Mouse (Mus musculus) G1E (cell line): ENCODE data around the gene Hoxb6. TPM values are rescaled to one million over a fixed set of nuclear protein-coding genes. Genes with fewer than 3 reads are reported as not detected.

Experiments used
- ATAC-seq: 2 replicates; pipeline ENCODE4 v1.8.0; 2016; ENCODE audit warnings: mild to moderate bottlenecking; ENCODE audit not compliant: insufficient number of reproducible peaks, poor library complexity, low FRiP score, severe bottlenecking; ENCODE audit errors: extremely low read depth
- DNase-seq: peaks from one replicate; pipeline ENCODE4 v3.0.0; 2012; ENCODE audit warnings: low spot score
- H3K27me3 ChIP-seq: 2 replicates; pipeline ENCODE4 v1.6.1; 2012; ENCODE audit warnings: mild to moderate bottlenecking, low read length, inconsistent platforms; ENCODE audit not compliant: insufficient read depth
- H3K36me3 ChIP-seq: replicated peaks from 2 replicates; pipeline ENCODE3; 2012; ENCODE audit warnings: mild to moderate bottlenecking, inconsistent platforms
- H3K4me1 ChIP-seq: 2 replicates; pipeline ENCODE4 v1.6.1; 2012; ENCODE audit warnings: low read depth, low read length, inconsistent platforms, mixed read lengths; ENCODE audit not compliant: insufficient read depth
- H3K4me3 ChIP-seq: 2 replicates; pipeline ENCODE4 v1.5.1; 2012; ENCODE audit warnings: low read depth, mild to moderate bottlenecking, inconsistent platforms, low read length, moderate library complexity, mixed read lengths
- H3K9me3 ChIP-seq: replicated peaks from 2 replicates; pipeline ENCODE4 v1.6.1; 2012; ENCODE audit warnings: inconsistent platforms
- CTCF ChIP-seq: IDR thresholded peaks from 2 replicates; pipeline ENCODE4 v1.5.1; 2012; ENCODE audit warnings: low read depth, low read length, inconsistent platforms, mixed read lengths
- GATA1 ChIP-seq: IDR thresholded peaks from 2 replicates; pipeline ENCODE4 v1.6.1; 2012; ENCODE audit warnings: borderline replicate concordance, low read length, inconsistent platforms, mixed read lengths
- GATA2 ChIP-seq: IDR thresholded peaks from 2 replicates; pipeline ENCODE4 v1.6.1; 2012; ENCODE audit warnings: low read depth, low read length, inconsistent platforms, borderline replicate concordance
- POLR2AphosphoS5 ChIP-seq: IDR thresholded peaks from 2 replicates; pipeline ENCODE4 v1.6.1; 2012; ENCODE audit warnings: low read depth, low read length, inconsistent platforms; ENCODE audit not compliant: insufficient replicate concordance
- TAL1 ChIP-seq: conservative IDR thresholded peaks from 2 replicates; pipeline ENCODE4 v1.6.1; 2012; ENCODE audit warnings: low read depth, low read length, inconsistent platforms, mixed read lengths
- polyA plus RNA-seq: library from polyadenylated mRNA; stranded (reverse); fragments of >175 nt; gene quantifications from 2 replicates; pipeline ENCODE4 v1.2.3, GENCODE M21; 2012
- total RNA-seq, 2 experiments: library from RNA; stranded (forward) in 1 of 2; stranded (reverse) in 1 of 2; fragments of 200-1000 nt in 1 of 2; fragments of >200 nt in 1 of 2; fragmentation: Nextera tagmentation in 1 of 2; gene quantifications; 2 replicates each; pipeline ENCODE4 v1.2.3; 2014 to 2017

The Hoxb6 gene
- total and polyA plus RNA-seq, 3 experiments, result 0.26 TPM; not detected in 2

- TF ChIP-seq CTCF (no peak), GATA1 (no peak), POLR2AphosphoS5 (no peak), TAL1 (no peak), GATA2 (no peak)
- no peak within 1 kb of the TSS for H3K4me3 ChIP-seq
- peaks cover 5% of the 10 kb centered on the region; the same call in 1 of the 2 replicates for H3K9me3 ChIP-seq
- H3K27me3 ChIP-seq, result peaks cover 69% of the 10 kb centered on the region
- no peaks in the 10 kb centered on the region for H3K4me1 ChIP-seq
- no peak for ATAC-seq
- DNase-seq, result no peak
- no peaks in the 10 kb centered on the region for H3K36me3 ChIP-seq
These were observed 11.1 kb downstream of the Hoxb6 start, which contains the start of gene Hoxb5 for GRCm38 (mm10) chr11:96303151-96304099. Gene Hoxb5 (plus strand): TSS chr11:96303336.

DNA sequence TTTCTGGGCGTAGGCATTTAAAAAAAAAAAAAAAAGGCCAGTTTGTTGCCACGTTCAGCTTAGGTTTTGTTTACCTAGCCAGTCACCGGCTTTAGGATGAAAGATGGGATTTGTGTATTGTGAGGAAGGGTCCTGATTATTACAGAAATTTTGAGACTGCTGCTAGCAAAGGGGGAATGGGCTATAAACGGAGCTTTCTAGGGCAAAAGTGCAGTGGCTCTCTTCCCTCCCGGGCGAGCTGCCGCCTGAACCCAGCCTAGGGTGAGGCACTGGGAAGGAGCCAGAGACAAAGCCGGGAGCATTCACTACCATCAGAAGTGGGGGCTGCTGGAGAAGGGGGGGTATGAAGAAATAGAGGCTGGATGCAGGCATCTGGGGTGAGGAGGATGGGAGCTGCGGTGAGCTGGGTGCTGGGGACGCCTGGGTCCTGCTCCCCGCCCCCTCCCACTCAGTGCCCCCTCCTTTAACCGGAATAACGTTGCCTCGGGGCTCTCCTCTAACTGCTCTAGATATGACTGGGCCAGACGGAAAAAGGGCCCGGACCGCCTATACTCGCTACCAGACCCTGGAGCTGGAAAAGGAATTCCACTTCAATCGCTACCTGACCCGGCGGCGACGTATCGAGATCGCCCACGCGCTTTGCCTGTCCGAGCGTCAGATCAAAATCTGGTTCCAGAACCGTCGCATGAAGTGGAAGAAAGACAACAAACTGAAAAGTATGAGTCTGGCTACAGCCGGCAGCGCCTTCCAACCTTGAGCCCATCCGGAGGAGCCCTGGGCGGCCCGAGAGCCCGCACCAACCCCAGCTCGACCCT, 12.3 kb downstream of the Hoxb6 start:
- no peaks in the 10 kb centered on the region for H3K36me3 ChIP-seq
- H3K4me3 ChIP-seq, result no peak overlapping the region
- peaks cover 5% of the 10 kb centered on the region; the same call in 1 of the 2 replicates for H3K9me3 ChIP-seq
- H3K4me1 ChIP-seq, result no peaks in the 10 kb centered on the region
- DNase-seq (no peak), ATAC-seq (no peak)
- TF ChIP-seq GATA2, result no peak
- TF ChIP-seq TAL1, result no peak
- no peak for TF ChIP-seq POLR2AphosphoS5
- no peak for TF ChIP-seq CTCF
- no peak for TF ChIP-seq GATA1
- peaks cover 66% of the 10 kb centered on the region for H3K27me3 ChIP-seq

- H3K9me3 ChIP-seq, result peaks cover 5% of the 10 kb centered on the region; the same call in 1 of the 2 replicates
- ATAC-seq (no peak), DNase-seq (no peak)
- H3K36me3 ChIP-seq, result no peaks in the 10 kb centered on the region
- peaks cover 2% of the 10 kb centered on the region; the same call in 1 of the 2 replicates for H3K4me1 ChIP-seq
- H3K27me3 ChIP-seq, result peaks cover 63% of the 10 kb centered on the region
- TF ChIP-seq GATA2, result no peak
- no peak for TF ChIP-seq CTCF
- no peak for TF ChIP-seq TAL1
- TF ChIP-seq GATA1, result no peak
- TF ChIP-seq POLR2AphosphoS5, result no peak
- H3K4me3 ChIP-seq, result no peak overlapping the region
These were observed 13.4 kb downstream of the Hoxb6 start for GRCm38 (mm10) chr11:96305505-96306182.

DNA sequence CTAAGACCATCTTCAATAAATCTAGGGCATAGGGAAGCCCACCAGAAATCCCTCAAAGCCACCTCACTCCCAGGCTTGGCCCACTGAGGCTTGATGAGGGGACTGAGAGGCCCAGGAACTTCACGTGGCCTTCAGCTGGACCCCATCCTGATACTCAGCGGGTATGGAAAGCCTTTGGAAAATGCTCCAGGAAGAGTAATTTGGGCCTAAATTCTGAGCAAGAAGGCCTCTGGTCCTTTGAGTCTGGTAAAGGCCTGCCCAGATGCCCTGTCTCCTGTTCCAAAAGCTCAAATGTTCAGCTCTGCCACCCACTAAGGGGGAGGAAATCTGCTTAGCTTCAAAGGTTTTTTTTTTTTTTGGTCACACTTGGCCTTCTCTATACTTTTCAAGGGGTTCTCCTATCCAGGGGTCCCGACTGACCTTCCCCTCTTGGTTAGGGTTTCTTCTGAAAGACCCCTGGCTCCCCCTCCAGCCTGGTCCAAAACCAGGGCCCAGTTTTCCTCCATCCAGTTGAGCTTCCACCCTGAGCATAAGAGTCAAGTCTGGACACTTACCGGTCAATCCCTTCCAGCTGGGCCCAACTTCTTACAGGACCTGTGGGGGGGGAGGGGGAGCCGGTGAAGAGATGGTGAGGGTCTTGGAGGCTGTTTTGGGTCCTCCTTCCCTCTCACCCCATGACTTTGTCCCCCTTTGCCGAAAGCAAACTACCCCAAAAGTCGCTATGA, 14.1 kb downstream of the Hoxb6 start:
- TF ChIP-seq GATA1, result no peak
- no peak for TF ChIP-seq CTCF
- no peak for TF ChIP-seq GATA2
- no peak for TF ChIP-seq POLR2AphosphoS5
- no peak for TF ChIP-seq TAL1
- DNase-seq, result no peak
- peaks cover 5% of the 10 kb centered on the region; the same call in 1 of the 2 replicates for H3K9me3 ChIP-seq
- peaks cover 61% of the 10 kb centered on the region for H3K27me3 ChIP-seq
- no peak for ATAC-seq
- H3K4me1 ChIP-seq, result peaks cover 2% of the 10 kb centered on the region; the same call in 1 of the 2 replicates
- no peak overlapping the region for H3K4me3 ChIP-seq
- no peaks in the 10 kb centered on the region for H3K36me3 ChIP-seq

DNA sequence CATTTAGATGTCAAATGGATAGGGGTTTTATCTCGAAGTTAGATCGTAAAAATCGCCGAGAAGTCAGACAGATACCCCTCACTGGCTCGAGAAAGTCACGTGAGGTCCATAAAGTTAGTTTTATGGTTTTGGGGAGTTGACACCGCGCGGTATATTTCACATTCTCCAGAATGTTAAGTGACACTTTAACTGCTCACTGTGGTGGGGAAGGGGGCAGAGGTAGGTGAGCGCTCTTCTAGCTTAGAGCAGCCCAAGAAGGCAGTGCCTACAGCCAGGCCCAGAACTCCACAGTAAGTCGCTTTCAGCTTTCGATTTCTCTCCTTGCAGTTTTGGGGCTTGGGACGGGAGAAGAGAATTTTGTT, 14.6 kb downstream of the Hoxb6 start:
- Histone ChIP-seq H3K27me3 (peaks cover 61% of the 10 kb centered on the region), H3K4me3 (no peak overlapping the region), H3K36me3 (no peaks in the 10 kb centered on the region), H3K4me1 (peaks cover 2% of the 10 kb centered on the region; the same call in 1 of the 2 replicates), H3K9me3 (peaks cover 5% of the 10 kb centered on the region; the same call in 1 of the 2 replicates)
- no peak for TF ChIP-seq GATA1
- DNase-seq, result no peak
- ATAC-seq, result no peak
